Mouse (Mus musculus) intestine, postnatal 0 days (tissue): ENCODE measurements around the gene Tedc2. TPM values are rescaled to one million over a fixed set of nuclear protein-coding genes. Genes with fewer than 3 reads are reported as not detected.

Experiments
- ATAC-seq: fragments of 200-750 bp; cut with Nextera tagmentation; 2 replicates; pipeline ENCODE4 v1.8.0; 2017; ENCODE audit warnings: mild to moderate bottlenecking, moderate TSS enrichment, moderate library complexity
- H3K27ac ChIP-seq: fragments of 300-500 bp; sonication (generic); 2 replicates; pipeline ENCODE4 v1.5.1; 2014; ENCODE audit warnings: mild to moderate bottlenecking, low read depth, low read length, moderate library complexity
- H3K27me3 ChIP-seq: fragments of 300-500 bp; sonication (generic); replicated peaks from 2 replicates; pipeline ENCODE4 v1.6.1; 2014; ENCODE audit warnings: low read length, mixed read lengths; ENCODE audit not compliant: control insufficient read depth, insufficient read depth
- H3K36me3 ChIP-seq: fragments of 300-500 bp; sonication (generic); 2 replicates; pipeline ENCODE4 v1.6.1; 2014; ENCODE audit warnings: mild to moderate bottlenecking, moderate library complexity; ENCODE audit not compliant: control insufficient read depth, insufficient read depth
- H3K4me1 ChIP-seq: fragments of 300-500 bp; sonication (generic); replicated peaks from 2 replicates; pipeline ENCODE4 v1.6.1; 2014; ENCODE audit warnings: antibody characterized with exemption, low read length, mixed read lengths; ENCODE audit not compliant: control insufficient read depth, insufficient read depth
- H3K4me2 ChIP-seq: fragments of 300-500 bp; sonication (generic); replicated peaks from 2 replicates; pipeline ENCODE4 v1.6.1; 2014; ENCODE audit warnings: low read depth, mild to moderate bottlenecking, moderate library complexity
- H3K4me3 ChIP-seq: fragments of 300-500 bp; sonication (generic); 2 replicates; pipeline ENCODE4 v1.5.1; 2014; ENCODE audit warnings: low read depth, low read length
- H3K9ac ChIP-seq: fragments of 300-500 bp; sonication (generic); 2 replicates; pipeline ENCODE4 v1.6.1; 2014; ENCODE audit warnings: mild to moderate bottlenecking, low read depth, low read length
- H3K9me3 ChIP-seq: fragments of 300-500 bp; sonication (generic); 2 replicates; pipeline ENCODE4 v1.6.1; 2016; ENCODE audit warnings: mixed run types; ENCODE audit not compliant: control insufficient read depth
- CTCF ChIP-seq: sonication (generic); IDR thresholded peaks from 2 replicates; pipeline ENCODE4 v1.5.1; 2016; ENCODE audit warnings: low read depth, mild to moderate bottlenecking, control low read depth, antibody characterized with exemption, moderate library complexity
- WGBS: fragments of 180-500 bp; shearing (Covaris S2); extraction: QIAGEN DNeasy Blood & Tissue Kit; methylation state at CpG from one replicate; pipeline ENCODE4 v1.1.7; 2014; 5-methylcytosine and 5-hydroxymethylcytosine counted together
- polyA plus RNA-seq: library from polyadenylated mRNA; unstranded; fragments of >200 nt; fragmentation: Nextera tagmentation; extraction: Ambion mirVana; gene quantifications from 2 replicates; pipeline ENCODE4 v1.2.1, GENCODE M21; 2015

Tedc2 gene
- polyA plus RNA-seq, 1 experiment from 2014 or later, result 7.3 TPM

DNA sequence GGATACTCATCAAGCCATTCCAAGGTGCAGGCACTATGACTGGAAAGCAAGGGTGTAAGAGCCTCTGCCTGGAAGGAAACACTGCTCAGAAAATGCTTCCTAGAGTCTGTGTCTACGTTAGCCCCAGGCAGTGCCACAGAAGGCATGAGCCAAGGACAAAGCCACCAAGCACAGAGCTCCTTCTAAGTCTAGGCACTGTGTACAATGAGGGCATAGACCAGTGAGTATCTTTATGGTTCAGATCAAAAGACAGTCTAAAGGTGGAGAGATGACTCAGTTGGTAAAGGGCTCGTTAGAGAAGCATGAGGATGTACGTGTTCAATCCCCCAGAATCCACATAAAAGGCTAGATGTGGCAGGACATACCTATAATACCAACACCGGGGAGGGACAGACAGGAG is 19.6 kb downstream of the Tedc2 start:
- H3K27ac ChIP-seq, result peak overlapping the region; percentile 77

GRCm38 (mm10) chr17:24199741-24200140 is 20.9 kb downstream of the Tedc2 start:
- no peaks in the 10 kb centered on the region; the same call in 1 of the 2 replicates for H3K36me3 ChIP-seq
- H3K9ac ChIP-seq, result no peak overlapping the region
- TF ChIP-seq CTCF, result no peak
- H3K27ac ChIP-seq, result no peak overlapping the region
- ATAC-seq, result no peak
- H3K4me2 ChIP-seq, result 0 out of 2 replicates have a peak overlapping the region, but pooled peaks have one; percentile 9
- no peak overlapping the region for H3K4me3 ChIP-seq
- H3K27me3 ChIP-seq, result no peaks in the 10 kb centered on the region
- H3K4me1 ChIP-seq, result 0 out of 2 replicates have a peak, but pooled peaks cover 10% of the 10 kb centered on the region
- WGBS, result 50% methylated on average over 4 of the region's 4 CpGs
- H3K9me3 ChIP-seq, result no peaks in the 10 kb centered on the region

More for the DNA sequence above, 19.6 kb downstream of the Tedc2 start:
- no peak for TF ChIP-seq CTCF
- peak; percentile 66 for ATAC-seq
- 0 out of 2 replicates have a peak overlapping the region, but pooled peaks have one; percentile 38 for H3K4me2 ChIP-seq
- H3K36me3 ChIP-seq, result no peaks in the 10 kb centered on the region; the same call in 1 of the 2 replicates
- no peak overlapping the region for H3K9ac ChIP-seq
- 35% methylated on average over 4 of the region's 4 CpGs for WGBS
- H3K27me3 ChIP-seq, result 0 out of 2 replicates have a peak, but pooled peaks cover 3% of the 10 kb centered on the region
- H3K4me3 ChIP-seq, result no peak overlapping the region
- H3K4me1 ChIP-seq, result peaks cover 16% of the 10 kb centered on the region; the same call in 1 of the 2 replicates
- no peaks in the 10 kb centered on the region for H3K9me3 ChIP-seq

DNA sequence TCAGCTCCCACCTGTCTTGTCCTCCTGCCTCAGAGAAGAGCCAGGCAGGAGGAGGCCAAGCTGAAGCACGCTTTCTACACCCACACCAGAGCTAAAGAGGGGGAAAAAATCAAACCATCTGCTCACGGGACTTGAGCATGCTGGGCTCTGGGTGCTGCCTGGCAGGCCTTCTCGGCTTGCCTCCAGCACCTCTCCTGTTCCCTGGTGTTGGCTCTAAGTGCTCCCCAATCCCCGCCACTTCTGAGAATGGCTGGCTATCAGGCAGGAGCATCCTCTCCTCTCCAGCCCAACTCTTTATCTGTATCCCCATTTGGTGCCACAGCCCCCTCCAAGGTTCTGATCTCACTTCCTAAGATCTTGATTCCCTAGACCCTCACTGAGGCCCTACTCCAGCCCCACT is 21.4 kb downstream of the Tedc2 start:
- TF ChIP-seq CTCF, result no peak
- Histone ChIP-seq H3K27ac (no peak overlapping the region), H3K4me3 (no peak overlapping the region), H3K4me1 (0 out of 2 replicates have a peak, but pooled peaks cover 7% of the 10 kb centered on the region), H3K36me3 (no peaks in the 10 kb centered on the region; the same call in 1 of the 2 replicates), H3K9ac (no peak overlapping the region), H3K4me2 (no peak overlapping the region), H3K27me3 (no peaks in the 10 kb centered on the region), H3K9me3 (no peaks in the 10 kb centered on the region)
- 84% methylated on average over 4 of the region's 4 CpGs for WGBS
- ATAC-seq, result no peak

DNA sequence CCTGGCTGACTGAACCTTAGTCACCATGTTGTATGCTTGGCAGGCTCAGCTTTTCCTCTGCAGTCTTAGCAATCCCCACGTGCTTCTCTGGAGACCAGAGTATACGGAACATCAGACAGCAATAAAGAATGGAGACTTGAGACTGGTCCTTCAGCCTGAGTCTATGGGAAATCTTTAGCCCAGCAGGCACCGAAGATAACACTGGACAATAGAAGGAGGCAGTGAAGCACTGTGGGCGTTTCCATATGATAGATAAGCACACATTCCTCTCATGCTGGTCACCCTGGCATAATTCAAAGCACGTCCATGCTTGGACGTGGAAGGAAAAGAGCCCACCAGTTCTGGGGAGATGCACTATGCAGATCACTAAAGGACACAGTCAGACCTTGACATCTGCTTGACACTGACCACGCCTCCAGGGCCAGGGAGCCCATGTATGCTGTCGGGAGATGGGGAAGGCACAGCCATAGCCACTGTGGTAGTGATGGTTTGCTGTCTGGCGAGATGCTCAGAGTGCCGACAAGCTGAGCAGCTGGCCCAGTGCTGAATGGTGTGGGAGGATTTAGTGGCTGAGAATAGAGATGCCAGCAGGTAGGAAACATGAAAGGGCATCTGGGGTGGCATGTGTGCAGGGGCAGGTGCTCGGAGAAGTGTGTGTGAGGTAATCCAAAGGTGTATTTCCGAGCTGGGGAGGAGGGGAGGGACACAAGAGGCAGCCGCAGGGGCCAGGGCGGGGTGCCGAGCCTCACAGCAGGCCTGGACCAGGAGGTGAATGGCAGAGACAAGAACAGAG is 23.4 kb downstream of the Tedc2 start:
- 50% methylated on average over 15 of the region's 15 CpGs for WGBS
- no peak for TF ChIP-seq CTCF
- ATAC-seq, result no peak
- H3K27me3 ChIP-seq, result no peaks in the 10 kb centered on the region
- H3K4me1 ChIP-seq, result 0 out of 2 replicates have a peak, but pooled peaks cover 6% of the 10 kb centered on the region
- H3K4me3 ChIP-seq, result no peak overlapping the region
- H3K27ac ChIP-seq, result no peak overlapping the region
- no peaks in the 10 kb centered on the region; the same call in 1 of the 2 replicates for H3K36me3 ChIP-seq
- no peaks in the 10 kb centered on the region for H3K9me3 ChIP-seq
- no peak overlapping the region for H3K9ac ChIP-seq
- H3K4me2 ChIP-seq, result no peak overlapping the region

GRCm38 (mm10) chr17:24195349-24195748 is 25.3 kb downstream of the Tedc2 start:
- H3K4me1 ChIP-seq, result no peaks in the 10 kb centered on the region
- no peaks in the 10 kb centered on the region for H3K9me3 ChIP-seq
- no peak for ATAC-seq
- H3K27ac ChIP-seq, result no peak overlapping the region
- WGBS, result 63% methylated on average over 2 of the region's 2 CpGs
- no peaks in the 10 kb centered on the region; the same call in 1 of the 2 replicates for H3K36me3 ChIP-seq
- H3K27me3 ChIP-seq, result no peaks in the 10 kb centered on the region
- H3K4me3 ChIP-seq, result no peak overlapping the region
- 0 out of 2 replicates have a peak, but pooled peaks have one; percentile 8 for TF ChIP-seq CTCF
- no peak overlapping the region for H3K4me2 ChIP-seq
- no peak overlapping the region for H3K9ac ChIP-seq

DNA sequence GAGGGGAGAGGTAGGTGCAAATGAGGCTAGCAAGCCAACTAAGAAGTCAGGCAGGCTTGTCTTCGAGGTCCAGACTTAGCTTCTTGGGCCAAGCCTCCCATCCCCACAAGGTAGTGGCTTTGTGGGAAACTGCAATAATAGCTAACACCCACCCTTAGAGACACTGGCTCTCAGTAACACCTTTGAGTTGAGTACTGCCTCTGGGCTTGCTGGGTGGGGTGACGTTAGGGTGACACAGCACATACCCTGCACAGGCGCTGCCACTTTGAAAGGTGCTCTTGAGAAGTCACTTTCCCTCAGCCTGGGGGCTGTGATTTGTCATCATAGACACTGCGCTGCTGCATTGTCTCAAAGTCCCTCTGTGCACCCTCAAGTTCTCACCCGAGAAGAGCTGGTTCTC is 26.9 kb downstream of the Tedc2 start:
- peaks cover 5% of the 10 kb centered on the region; the same call in 1 of the 2 replicates for H3K36me3 ChIP-seq
- no peaks in the 10 kb centered on the region for H3K27me3 ChIP-seq
- ATAC-seq, result no peak
- H3K4me1 ChIP-seq, result no peaks in the 10 kb centered on the region
- 84% methylated on average over 5 of the region's 5 CpGs for WGBS
- no peak overlapping the region for H3K4me2 ChIP-seq
- no peak overlapping the region for H3K4me3 ChIP-seq
- TF ChIP-seq CTCF, result no peak
- H3K27ac ChIP-seq, result no peak overlapping the region
- no peak overlapping the region for H3K9ac ChIP-seq
- no peaks in the 10 kb centered on the region for H3K9me3 ChIP-seq
